Mouse (Mus musculus) midbrain, embryonic 15.5 days (tissue): Measurements from ENCODE around the gene Esrrg. TPM values are rescaled to one million over a fixed set of nuclear protein-coding genes. Genes with fewer than 3 reads are reported as not detected.
A peak's percentile ranks its signal among the peaks of the same experiment; 100 is the strongest.

Experiments
- ATAC-seq: fragments of 200-750 bp; cut with Nextera tagmentation; replicated peaks from 2 replicates; pipeline ENCODE4 v1.8.0; 2017; ENCODE audit warnings: moderate TSS enrichment
- H3K27ac ChIP-seq: fragments of 300-500 bp; sonication (generic); 2 replicates; pipeline ENCODE4 v1.5.1; 2015; ENCODE audit warnings: mild to moderate bottlenecking, inconsistent platforms
- H3K27me3 ChIP-seq: fragments of 300-500 bp; sonication (generic); replicated peaks from 2 replicates; pipeline ENCODE4 v1.6.1; 2015; ENCODE audit warnings: inconsistent platforms
- H3K36me3 ChIP-seq: fragments of 300-500 bp; sonication (generic); replicated peaks from 2 replicates; pipeline ENCODE4 v1.6.1; 2015; ENCODE audit warnings: inconsistent platforms
- H3K4me1 ChIP-seq: fragments of 300-500 bp; sonication (generic); 2 replicates; pipeline ENCODE4 v1.6.1; 2015; ENCODE audit warnings: inconsistent platforms
- H3K4me2 ChIP-seq: fragments of 300-500 bp; sonication (generic); 2 replicates; pipeline ENCODE4 v1.6.1; 2015; ENCODE audit warnings: inconsistent platforms, mild to moderate bottlenecking, moderate library complexity
- H3K4me3 ChIP-seq: fragments of 300-500 bp; sonication (generic); 2 replicates; pipeline ENCODE4 v1.5.1; 2015; ENCODE audit warnings: mild to moderate bottlenecking, inconsistent platforms
- H3K9ac ChIP-seq: fragments of 300-500 bp; sonication (generic); 2 replicates; pipeline ENCODE4 v1.6.1; 2015; ENCODE audit warnings: mild to moderate bottlenecking, inconsistent platforms
- H3K9me3 ChIP-seq: fragments of 300-500 bp; sonication (generic); 2 replicates; pipeline ENCODE4 v1.6.1; 2016; ENCODE audit warnings: inconsistent platforms
- WGBS: fragments of 180-500 bp; shearing (Covaris S2); methylation state at CpG from one replicate; pipeline ENCODE4 v1.1.7; 2015; ENCODE audit warnings: mixed read lengths; 5-methylcytosine and 5-hydroxymethylcytosine counted together
- polyA plus RNA-seq: library from polyadenylated mRNA; unstranded; fragments of >200 nt; fragmentation: Nextera tagmentation; extraction: Ambion mirVana; gene quantifications from 2 replicates; pipeline ENCODE4 v1.2.1, GENCODE M21; 2015

The Esrrg gene
- polyA plus RNA-seq, 1 experiment from 2014 or later = 29.0 TPM

DNA sequence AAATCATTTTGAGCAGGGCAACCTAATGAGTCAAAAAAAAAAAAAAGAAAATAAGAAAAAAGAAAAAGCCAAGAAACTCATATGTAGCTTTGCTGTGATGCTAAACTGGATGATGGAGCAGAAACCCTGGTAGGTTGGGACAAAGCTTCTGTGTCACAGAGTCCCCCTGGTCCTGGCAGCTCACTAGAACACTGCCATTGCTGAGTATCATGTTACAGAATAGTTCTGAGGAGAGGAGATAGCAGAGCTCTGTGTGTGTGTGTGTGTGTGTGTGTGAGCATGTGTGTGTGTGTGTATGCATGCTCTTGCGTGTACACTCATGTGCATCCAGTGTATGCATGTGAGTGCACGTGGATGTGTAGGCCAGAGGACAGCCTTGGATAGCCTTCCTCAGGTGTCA, 265.2 kb downstream of the Esrrg start:
- Histone ChIP-seq H3K9ac (no peak overlapping the region), H3K4me2 (no peak overlapping the region), H3K27me3 (no peaks in the 10 kb centered on the region), H3K36me3 (no peaks in the 10 kb centered on the region), H3K9me3 (no peaks in the 10 kb centered on the region), H3K4me3 (no peak overlapping the region), H3K4me1 (no peaks in the 10 kb centered on the region), H3K27ac (no peak overlapping the region)
- no peak for ATAC-seq
- WGBS = 91% methylated on average over 2 of the region's 2 CpGs

DNA sequence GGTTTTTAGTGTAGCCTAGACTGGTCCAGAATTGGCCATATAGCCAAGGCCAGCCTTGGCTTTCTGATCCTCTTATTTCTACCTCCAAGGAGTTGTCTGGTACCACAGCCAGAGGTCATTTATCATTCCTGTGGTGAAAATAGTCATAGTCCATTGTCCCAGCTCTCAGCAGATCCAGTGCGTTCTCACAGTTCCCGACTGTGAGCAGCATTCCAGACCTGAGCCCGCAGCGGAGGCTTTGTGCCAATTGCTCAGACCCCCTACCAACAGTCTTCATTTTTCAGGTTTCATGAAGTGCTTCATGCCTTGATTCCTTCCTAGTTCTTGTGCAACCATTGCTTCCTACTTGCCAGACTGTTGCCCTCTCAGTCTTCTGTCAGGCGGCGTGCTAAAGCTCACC, 278.7 kb downstream of the Esrrg start:
- 91% methylated on average over 6 of the region's 6 CpGs for WGBS
- H3K27me3 ChIP-seq = no peaks in the 10 kb centered on the region
- no peaks in the 10 kb centered on the region for H3K9me3 ChIP-seq
- no peak overlapping the region for H3K27ac ChIP-seq
- no peak overlapping the region for H3K9ac ChIP-seq
- H3K36me3 ChIP-seq = no peaks in the 10 kb centered on the region
- H3K4me3 ChIP-seq = no peak overlapping the region
- ATAC-seq = no peak
- no peak overlapping the region for H3K4me2 ChIP-seq
- no peaks in the 10 kb centered on the region for H3K4me1 ChIP-seq

DNA sequence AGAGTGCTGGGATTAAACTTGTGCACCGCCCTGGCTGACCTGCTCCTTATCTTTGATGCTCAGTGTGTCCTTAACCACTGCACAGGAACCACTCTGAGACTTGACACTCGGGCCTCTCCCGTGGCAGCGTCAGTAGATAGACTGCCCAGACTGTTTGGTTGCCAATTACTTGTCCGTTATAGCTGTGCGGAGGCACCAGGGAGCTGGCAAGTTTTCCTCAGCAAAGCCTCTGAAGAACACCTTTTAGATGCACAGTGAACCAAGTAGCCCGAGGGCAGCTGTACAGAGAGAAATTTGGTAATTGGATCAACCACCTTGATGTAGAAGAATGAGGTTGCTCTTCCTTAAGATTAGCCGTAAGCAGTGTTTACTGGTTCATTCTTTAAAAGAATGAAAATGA, 279.6 kb downstream of the Esrrg start:
- Histone ChIP-seq H3K9ac (no peak overlapping the region), H3K4me1 (no peaks in the 10 kb centered on the region), H3K4me2 (no peak overlapping the region), H3K27ac (no peak overlapping the region), H3K9me3 (no peaks in the 10 kb centered on the region), H3K4me3 (no peak overlapping the region), H3K36me3 (no peaks in the 10 kb centered on the region), H3K27me3 (no peaks in the 10 kb centered on the region)
- 74% methylated on average over 8 of the region's 8 CpGs for WGBS
- no peak for ATAC-seq

DNA sequence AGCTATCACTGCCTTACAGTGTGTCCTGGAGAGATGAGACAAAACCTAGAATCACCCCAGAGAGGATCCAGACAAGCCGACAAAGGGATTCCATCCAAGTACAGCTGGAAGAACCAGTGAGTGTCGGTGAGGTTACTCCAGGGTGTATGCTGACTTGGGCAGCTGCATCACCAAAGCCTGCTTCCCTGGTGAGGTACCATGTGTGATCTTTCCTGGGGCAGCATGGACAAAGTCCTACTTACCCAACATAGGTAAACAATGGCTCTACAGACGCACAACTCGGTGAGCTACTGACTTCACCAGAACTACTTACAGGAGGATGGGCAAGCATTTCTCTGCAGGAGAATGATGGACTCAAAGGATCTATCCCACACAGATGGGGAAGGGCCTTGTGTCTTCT, 280.5 kb downstream of the Esrrg start:
- 95% methylated on average over 4 of the region's 4 CpGs for WGBS
- ATAC-seq = no peak

DNA sequence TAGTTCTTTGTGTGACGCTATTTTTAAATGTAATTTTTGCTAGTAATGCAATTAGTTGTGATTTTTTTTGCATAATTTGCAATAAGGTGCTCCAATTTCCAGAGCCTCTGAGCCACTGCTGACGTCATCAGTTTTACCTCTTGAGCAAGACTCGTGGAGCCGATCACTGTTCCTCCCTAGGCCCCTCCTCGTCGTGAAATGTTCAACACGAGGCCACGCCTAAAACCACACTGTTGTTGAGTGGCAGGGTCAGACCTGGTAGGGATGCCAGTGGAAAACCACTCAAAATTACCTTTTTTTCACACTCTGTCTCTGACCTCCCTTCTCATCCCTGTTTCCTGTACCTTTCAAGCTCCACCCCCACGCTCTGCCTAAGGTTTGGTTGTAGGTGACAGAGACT, 282.7 kb downstream of the Esrrg start:
- Histone ChIP-seq H3K27ac (no peak overlapping the region), H3K9me3 (no peaks in the 10 kb centered on the region), H3K9ac (no peak overlapping the region), H3K36me3 (no peaks in the 10 kb centered on the region), H3K4me3 (no peak overlapping the region), H3K4me2 (no peak overlapping the region), H3K4me1 (no peaks in the 10 kb centered on the region), H3K27me3 (no peaks in the 10 kb centered on the region)
- no peak for ATAC-seq
- 91% methylated on average over 9 of the region's 9 CpGs for WGBS

More for the DNA sequence above, 280.5 kb downstream of the Esrrg start:
- Histone ChIP-seq H3K4me3 (no peak overlapping the region), H3K27ac (no peak overlapping the region), H3K4me1 (no peaks in the 10 kb centered on the region), H3K36me3 (no peaks in the 10 kb centered on the region), H3K4me2 (no peak overlapping the region), H3K9ac (no peak overlapping the region), H3K27me3 (no peaks in the 10 kb centered on the region), H3K9me3 (no peaks in the 10 kb centered on the region)

DNA sequence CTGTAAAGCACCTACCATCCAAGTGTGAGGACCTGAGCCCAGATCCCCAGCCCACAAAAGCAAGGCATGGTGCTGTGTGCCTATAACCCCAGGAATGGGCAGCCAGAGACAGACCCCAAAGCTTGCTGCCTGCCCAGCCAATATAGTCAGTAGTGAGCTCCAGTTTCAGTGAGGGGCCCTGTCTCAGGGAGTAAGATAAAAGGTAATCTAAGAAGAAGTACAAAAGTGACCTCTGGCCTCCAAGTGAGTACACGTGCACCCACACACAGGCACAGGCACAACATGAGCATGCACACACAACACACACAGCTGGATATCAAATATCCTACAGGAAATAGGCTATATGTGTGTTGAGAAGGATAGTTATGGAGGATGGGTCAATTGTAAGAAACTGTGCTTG, 286.9 kb downstream of the Esrrg start:
- Histone ChIP-seq H3K27ac (no peak overlapping the region), H3K4me2 (no peak overlapping the region), H3K9me3 (no peaks in the 10 kb centered on the region), H3K36me3 (no peaks in the 10 kb centered on the region), H3K4me1 (no peaks in the 10 kb centered on the region), H3K4me3 (no peak overlapping the region), H3K9ac (no peak overlapping the region), H3K27me3 (no peaks in the 10 kb centered on the region)
- ATAC-seq = no peak
- 73% methylated on average over 1 of the region's 1 CpGs for WGBS

DNA sequence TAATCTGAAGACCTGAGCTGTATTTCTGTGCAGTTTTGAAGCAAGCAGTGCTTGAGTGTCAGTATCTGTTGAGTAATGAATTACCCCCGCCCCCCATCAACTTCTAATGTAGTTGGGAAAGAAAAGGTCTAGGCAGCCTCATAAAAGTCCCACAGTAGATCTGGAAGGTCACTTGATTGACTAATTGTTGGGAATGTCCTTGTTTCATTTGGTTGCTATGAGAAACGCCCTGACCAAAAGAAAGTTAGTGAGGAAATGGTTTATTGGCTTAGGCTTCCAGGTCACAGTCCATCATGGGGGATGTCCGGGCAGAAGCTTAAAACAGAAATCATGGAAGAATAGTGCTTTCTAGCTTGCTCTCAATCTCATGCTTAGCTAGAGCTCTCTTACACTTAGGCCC, 287.7 kb downstream of the Esrrg start:
- no peak for ATAC-seq
- H3K9me3 ChIP-seq = no peaks in the 10 kb centered on the region
- H3K4me2 ChIP-seq = no peak overlapping the region
- no peak overlapping the region for H3K27ac ChIP-seq
- no peaks in the 10 kb centered on the region for H3K27me3 ChIP-seq
- no peaks in the 10 kb centered on the region for H3K36me3 ChIP-seq
- 85% methylated on average over 3 of the region's 3 CpGs for WGBS
- H3K4me1 ChIP-seq = no peaks in the 10 kb centered on the region
- H3K4me3 ChIP-seq = no peak overlapping the region
- no peak overlapping the region for H3K9ac ChIP-seq

DNA sequence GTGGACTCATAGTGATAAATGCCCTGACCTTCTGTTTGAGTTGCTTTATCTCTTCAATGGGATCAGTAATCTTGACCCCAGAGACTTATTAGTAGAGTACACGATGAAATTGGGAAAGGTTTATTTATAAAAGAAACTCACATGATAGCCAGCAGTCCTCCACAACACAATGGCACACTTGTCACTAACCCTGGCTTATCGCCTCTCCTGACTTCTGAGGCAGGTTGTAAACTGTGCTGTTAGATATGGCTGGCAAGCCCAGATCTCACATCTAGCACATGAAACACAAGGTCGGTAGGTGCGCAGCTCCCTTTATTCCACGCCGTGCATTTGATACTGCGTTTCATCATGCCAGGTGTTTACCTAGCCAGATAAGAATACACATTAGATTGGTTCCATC, 288.3 kb downstream of the Esrrg start:
- no peak overlapping the region for H3K4me3 ChIP-seq
- no peak for ATAC-seq
- no peak overlapping the region for H3K4me2 ChIP-seq
- H3K9me3 ChIP-seq = no peaks in the 10 kb centered on the region
- no peak overlapping the region for H3K9ac ChIP-seq
- no peaks in the 10 kb centered on the region for H3K27me3 ChIP-seq
- no peak overlapping the region for H3K27ac ChIP-seq
- H3K36me3 ChIP-seq = no peaks in the 10 kb centered on the region
- 95% methylated on average over 7 of the region's 7 CpGs for WGBS
- H3K4me1 ChIP-seq = no peaks in the 10 kb centered on the region

DNA sequence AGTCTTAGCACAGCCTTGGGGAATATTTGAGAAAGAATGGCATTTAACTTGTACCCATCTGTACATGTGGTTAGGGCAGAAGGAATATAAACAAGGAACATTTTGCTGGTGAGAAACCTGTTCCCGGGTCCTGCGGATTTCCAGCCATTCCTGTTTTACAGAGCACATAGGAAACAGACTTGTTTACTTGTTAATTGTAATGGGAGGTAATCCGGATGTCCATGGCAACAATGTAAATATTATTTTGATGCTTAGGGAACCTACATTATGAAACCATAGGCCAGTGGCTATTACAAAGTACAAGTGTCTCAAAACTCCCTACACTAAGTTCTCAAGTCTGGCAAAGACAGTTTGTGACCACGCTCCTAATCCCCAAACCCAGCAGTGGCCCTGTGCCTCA, 290.9 kb downstream of the Esrrg start:
- H3K4me1 ChIP-seq = no peaks in the 10 kb centered on the region
- H3K4me2 ChIP-seq = no peak overlapping the region
- H3K9me3 ChIP-seq = no peaks in the 10 kb centered on the region
- H3K9ac ChIP-seq = no peak overlapping the region
- H3K27ac ChIP-seq = no peak overlapping the region
- 72% methylated on average over 4 of the region's 4 CpGs for WGBS
- no peaks in the 10 kb centered on the region for H3K36me3 ChIP-seq
- H3K27me3 ChIP-seq = no peaks in the 10 kb centered on the region
- ATAC-seq = no peak
- no peak overlapping the region for H3K4me3 ChIP-seq

DNA sequence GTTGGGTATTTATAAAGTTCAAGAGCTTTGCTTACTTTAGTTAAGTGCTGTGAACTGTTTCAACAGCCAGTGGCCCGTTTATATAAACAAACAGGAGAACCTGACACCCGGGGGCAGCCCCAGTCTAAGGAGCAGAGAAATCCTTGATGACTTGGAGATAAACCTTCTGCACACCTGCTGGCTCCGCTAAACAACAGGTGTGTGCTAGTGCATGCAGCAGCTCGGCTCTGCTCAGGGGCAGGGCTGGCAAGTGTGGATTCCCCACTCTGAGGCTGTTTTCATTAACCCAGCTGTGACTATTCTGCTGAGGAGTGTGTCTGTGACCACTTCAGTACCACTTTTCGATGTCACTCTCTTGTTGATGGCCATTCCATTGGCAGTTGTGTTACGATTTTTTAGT, 292.2 kb downstream of the Esrrg start:
- Histone ChIP-seq H3K9ac (no peak overlapping the region), H3K27me3 (no peaks in the 10 kb centered on the region), H3K4me2 (no peak overlapping the region), H3K4me1 (peaks cover 7% of the 10 kb centered on the region; the same call in 1 of the 2 replicates), H3K27ac (no peak overlapping the region), H3K36me3 (no peaks in the 10 kb centered on the region), H3K9me3 (no peaks in the 10 kb centered on the region), H3K4me3 (no peak overlapping the region)
- 79% methylated on average over 6 of the region's 6 CpGs for WGBS
- ATAC-seq = no peak

DNA sequence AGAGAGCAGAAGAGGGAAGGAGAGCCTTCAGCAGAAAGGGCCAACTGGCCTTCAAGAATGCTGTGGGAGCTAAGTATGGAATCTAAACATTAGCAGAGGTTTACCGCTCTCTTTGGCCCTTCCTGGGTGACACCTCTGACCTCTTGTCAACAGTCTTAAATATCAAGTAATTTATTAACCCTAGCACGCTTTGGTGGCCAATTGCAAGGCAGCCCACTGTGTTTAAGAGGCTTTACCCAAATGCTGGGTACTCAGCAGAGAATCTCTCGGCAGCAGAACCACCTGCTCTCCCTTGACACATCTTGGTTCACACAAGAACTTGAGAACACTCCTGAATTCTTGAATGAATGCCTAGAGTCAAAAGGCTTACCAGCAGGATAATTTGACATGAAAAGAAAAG, 293.6 kb downstream of the Esrrg start:
- H3K36me3 ChIP-seq = no peaks in the 10 kb centered on the region
- ATAC-seq = no peak
- peaks cover 7% of the 10 kb centered on the region; the same call in 1 of the 2 replicates for H3K4me1 ChIP-seq
- no peak overlapping the region for H3K4me2 ChIP-seq
- no peak overlapping the region for H3K9ac ChIP-seq
- no peak overlapping the region for H3K4me3 ChIP-seq
- H3K27me3 ChIP-seq = no peaks in the 10 kb centered on the region
- WGBS = 75% methylated on average over 3 of the region's 3 CpGs
- H3K9me3 ChIP-seq = no peaks in the 10 kb centered on the region
- no peak overlapping the region for H3K27ac ChIP-seq

DNA sequence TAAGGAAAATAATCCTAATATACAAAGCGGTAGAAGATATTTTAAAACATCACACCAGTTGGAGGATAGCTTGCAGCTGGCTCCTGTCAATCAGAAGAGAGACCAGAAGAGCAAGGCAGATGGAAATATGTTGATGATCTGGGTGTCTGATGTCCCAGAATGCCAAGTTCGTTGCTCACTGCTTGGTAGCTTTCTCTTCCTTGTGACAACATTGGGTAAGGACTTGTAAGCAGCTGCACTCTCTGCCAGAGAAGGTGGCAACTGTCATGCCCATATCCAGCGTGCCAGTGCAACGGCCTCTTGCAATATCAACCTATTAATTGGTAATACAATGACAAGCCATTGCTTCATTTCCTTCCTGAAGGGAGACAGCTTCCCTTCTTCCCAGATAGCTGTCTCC, 296.1 kb downstream of the Esrrg start:
- WGBS = 61% methylated on average over 4 of the region's 4 CpGs
- no peak overlapping the region for H3K9ac ChIP-seq
- no peak overlapping the region for H3K4me3 ChIP-seq
- ATAC-seq = no peak
- peaks cover 7% of the 10 kb centered on the region; the same call in 1 of the 2 replicates for H3K4me1 ChIP-seq
- no peaks in the 10 kb centered on the region for H3K36me3 ChIP-seq
- peak overlapping the region; percentile 31; the same call in 1 of the 2 replicates for H3K27ac ChIP-seq
- no peak overlapping the region for H3K4me2 ChIP-seq
- no peaks in the 10 kb centered on the region for H3K9me3 ChIP-seq
- no peaks in the 10 kb centered on the region for H3K27me3 ChIP-seq

DNA sequence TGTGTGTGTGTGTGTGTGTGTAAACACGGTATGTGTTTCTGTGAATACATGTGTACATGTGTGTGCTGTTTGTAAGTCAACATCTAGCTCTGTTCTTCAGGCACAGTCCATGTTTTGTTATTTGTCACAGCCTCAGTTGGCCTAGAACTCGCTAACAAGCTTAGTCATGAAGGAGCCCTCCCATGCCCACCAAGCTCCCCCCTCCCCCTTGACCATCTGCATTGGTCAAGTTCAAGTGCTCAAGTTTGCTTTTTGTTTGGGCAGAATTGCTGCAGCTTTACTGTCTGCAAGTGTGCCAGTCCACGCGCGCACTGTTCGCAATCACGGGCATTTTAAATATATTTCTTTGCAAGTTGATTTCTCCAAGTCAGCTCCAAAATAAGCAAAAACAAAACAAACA, 298.8 kb downstream of the Esrrg start:
- H3K4me1 ChIP-seq = peaks cover 7% of the 10 kb centered on the region; the same call in 1 of the 2 replicates
- no peak overlapping the region for H3K4me2 ChIP-seq
- no peaks in the 10 kb centered on the region for H3K9me3 ChIP-seq
- no peaks in the 10 kb centered on the region for H3K36me3 ChIP-seq
- ATAC-seq = no peak
- H3K9ac ChIP-seq = no peak overlapping the region
- WGBS = 63% methylated on average over 7 of the region's 7 CpGs
- H3K27me3 ChIP-seq = no peaks in the 10 kb centered on the region
- no peak overlapping the region for H3K4me3 ChIP-seq
- no peak overlapping the region for H3K27ac ChIP-seq

DNA sequence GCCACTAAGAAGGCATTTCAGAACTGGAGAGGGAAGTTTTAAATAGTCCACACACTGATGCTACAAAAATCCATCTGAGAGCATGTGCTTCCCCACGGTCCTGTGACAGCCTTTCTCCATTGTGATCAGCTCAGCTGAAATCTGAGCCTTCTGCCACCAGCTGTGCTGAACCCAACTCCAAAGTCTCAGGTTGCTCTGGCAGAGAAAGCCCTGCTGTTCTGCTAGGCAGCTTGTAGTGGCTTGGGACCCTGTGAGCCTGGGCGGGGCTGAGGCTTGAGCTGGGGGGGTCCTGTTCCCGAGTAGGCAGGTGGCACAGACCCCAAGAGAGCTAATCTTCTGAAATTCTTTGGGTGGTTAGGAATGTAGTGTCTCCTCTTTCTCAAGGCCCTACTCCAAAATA, 299.3 kb downstream of the Esrrg start:
- Histone ChIP-seq H3K9ac (no peak overlapping the region), H3K27me3 (no peaks in the 10 kb centered on the region), H3K4me2 (no peak overlapping the region), H3K27ac (no peak overlapping the region), H3K9me3 (no peaks in the 10 kb centered on the region), H3K36me3 (no peaks in the 10 kb centered on the region), H3K4me3 (no peak overlapping the region), H3K4me1 (peaks cover 7% of the 10 kb centered on the region; the same call in 1 of the 2 replicates)
- ATAC-seq = no peak
- 2% methylated on average over 3 of the region's 3 CpGs for WGBS
